Mouse (Mus musculus): ENCODE results near the gene Dnaaf2.

GRCm38 (mm10) chr12:69177526-69177925 is 20.7 kb downstream of the Dnaaf2 start:
- no peak for TF ChIP-seq POLR2A (IDR thresholded peaks at IDR 0.05; ENCODE audit: borderline replicate concordance, low read depth, low read length)
- TF ChIP-seq CTCF (IDR thresholded peaks at IDR 0.05; ENCODE audit: low read depth, low read length): no peak

Measured in bone marrow macrophage, adult 2 months (primary cell).